Mouse (Mus musculus) thymus, adult 2 months (tissue): ENCODE results near the gene Ece1.

Experiments used
- CTCF ChIP-seq: fragments of 200-500 bp; IDR thresholded peaks from 2 replicates; pipeline ENCODE4 v1.5.1; 2012; ENCODE audit warnings: mild to moderate bottlenecking, control low read depth, low read length, moderate library complexity, borderline replicate concordance; ENCODE audit not compliant: control insufficient read depth, poor library complexity, insufficient read depth; ENCODE audit errors: extremely low read depth
- POLR2A ChIP-seq: fragments of 200-500 bp; IDR thresholded peaks from 2 replicates; pipeline ENCODE4 v1.6.1; 2012; ENCODE audit warnings: mild to moderate bottlenecking, low read length, control low read depth, moderate library complexity; ENCODE audit not compliant: control insufficient read depth, poor library complexity, insufficient read depth; ENCODE audit errors: extremely low read depth

DNA sequence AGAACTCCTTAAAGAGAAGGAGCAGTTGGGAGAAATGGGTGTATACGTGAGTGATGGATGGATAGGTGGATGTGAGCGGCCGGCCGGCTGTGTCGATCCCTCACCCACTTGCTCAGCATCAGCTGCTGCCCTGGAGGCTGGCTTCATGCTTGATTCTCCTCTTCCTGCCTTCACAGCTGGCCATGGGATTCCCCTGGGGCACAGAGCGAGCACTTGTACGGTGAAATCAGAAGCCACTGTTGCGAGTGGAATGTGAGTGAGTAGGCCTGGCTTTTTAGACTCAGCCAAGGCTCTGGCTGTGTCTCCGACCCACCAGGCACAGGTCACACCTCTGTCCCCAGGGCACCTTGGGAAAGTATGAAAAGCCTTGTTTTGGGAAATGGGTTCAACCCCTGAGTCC, 20.6 kb downstream of the Ece1 start:
- TF ChIP-seq CTCF (no peak), POLR2A (no peak)
